Mouse (Mus musculus) left cerebral cortex, postnatal 10 days (tissue): ENCODE measurements at regions not wholly inside any gene's neighbourhood (a gene's known extent, or its start where the extent isn't known, plus 50 kb on each side); places are given as distances from the start of the nearest gene placed in this dataset.

Source experiments
- DNase-seq, 2 experiments: peaks; one replicate each; pipeline ENCODE4 v3.0.0; 2021 to 2022; ENCODE audit warnings: low spot score in 2 of 2, mixed read lengths in 1 of 2; ENCODE audit errors: extremely low spot score in 1 of 2
- intact Hi-C: fragments of 180-260 bp; cut with DNase I; formaldehyde crosslinking; loops from one replicate; pipeline ENCODE4 v1.15.1; 2025

DNA sequence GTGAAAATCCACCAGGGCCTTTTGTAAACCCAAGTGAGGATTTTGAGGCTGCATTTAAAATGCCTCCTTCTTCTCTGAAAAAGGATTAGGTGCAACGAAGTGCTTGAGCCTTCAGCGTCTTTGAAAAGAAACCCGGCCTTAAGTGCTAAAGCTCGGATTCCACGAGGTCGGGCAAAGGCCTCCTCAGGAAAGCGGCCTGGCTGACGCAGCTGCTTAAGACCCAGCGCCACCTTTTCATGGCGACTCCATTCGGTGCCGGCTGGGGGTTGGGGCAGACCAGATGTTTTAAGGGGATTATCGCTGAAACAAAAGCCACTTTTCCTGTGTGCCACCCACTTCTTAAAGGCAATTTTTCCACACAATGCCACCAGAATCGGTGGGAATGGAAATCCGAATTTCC is 61.6 kb upstream of the 4932438H23Rik start:
- no peak for DNase-seq
- intact Hi-C loops: no loop called here

DNA sequence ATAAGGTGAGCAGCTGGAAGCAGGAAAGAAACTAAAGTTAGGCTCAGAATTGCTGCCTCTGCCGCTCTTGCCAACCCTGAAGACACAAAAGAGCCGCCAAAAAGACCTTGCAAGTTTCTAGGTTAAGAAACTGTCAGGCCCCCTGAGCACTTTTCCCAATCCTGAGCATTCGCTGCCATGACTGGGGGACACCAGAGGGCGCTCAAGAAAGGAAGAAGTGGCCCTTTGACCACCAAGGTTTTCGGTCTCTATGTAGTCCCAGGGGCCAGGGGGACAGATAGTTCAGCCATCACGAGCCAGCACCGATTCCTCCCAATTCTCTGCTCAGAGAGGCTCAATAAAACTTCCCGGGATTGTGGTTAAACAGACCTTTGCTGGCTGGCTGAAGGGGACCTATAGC is 64.6 kb upstream of the Olig2 start:
- peak; percentile 13 to 38 for DNase-seq
- intact Hi-C loops: loop anchor here (5.0 to 10.0 kb wide), 2 partner anchors 154 to 192 kb away; no protein-coding TSS in a partner anchor

DNA sequence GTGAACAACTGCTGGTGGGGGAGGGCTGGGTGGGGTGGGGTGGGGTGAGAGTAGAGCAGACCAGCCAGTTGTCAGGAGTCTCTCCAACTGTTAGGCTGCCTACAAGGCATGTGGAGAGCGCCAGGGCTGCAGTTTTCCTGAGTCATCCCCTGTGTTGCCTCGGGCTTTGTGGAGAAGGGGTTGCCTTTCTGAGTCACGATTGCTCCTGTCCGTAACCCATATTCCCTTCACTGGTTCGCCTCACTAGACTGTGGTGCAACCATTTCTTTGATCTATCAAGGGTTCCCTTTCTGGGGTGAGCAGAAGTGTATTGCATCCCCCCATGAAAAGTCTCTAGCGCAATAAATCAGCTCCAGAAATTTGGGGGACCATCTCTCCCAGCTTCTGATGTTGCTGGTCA is 63.6 kb upstream of the Olig2 start:
- intact Hi-C loops: loop anchor here (5.0 to 10.0 kb wide), 2 partner anchors 153 to 191 kb away; no protein-coding TSS in a partner anchor
- DNase-seq: no peak

DNA sequence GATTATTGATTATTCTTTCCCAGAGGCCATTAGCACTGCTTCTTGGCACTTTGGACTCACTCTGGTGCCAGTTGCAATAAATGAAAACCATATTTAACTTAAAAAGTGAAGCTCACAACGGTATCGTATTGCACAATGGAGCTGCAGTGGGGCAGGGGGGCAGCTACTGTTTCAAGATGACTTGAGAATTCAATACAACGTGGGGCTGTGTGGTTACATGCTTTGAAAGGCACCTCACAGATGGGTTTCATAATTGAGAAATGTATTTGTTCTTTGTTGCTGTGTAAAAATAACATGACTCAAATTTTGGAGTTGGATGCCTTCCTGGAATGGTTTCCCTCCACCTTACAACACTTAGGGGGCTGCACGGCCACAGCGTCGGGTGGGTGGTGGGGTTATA is 62.9 kb upstream of the Olig2 start:
- no peak for DNase-seq
- intact Hi-C loops: loop anchor here (5.0 to 10.0 kb wide), 2 partner anchors 152 to 190 kb away; no protein-coding TSS in a partner anchor

DNA sequence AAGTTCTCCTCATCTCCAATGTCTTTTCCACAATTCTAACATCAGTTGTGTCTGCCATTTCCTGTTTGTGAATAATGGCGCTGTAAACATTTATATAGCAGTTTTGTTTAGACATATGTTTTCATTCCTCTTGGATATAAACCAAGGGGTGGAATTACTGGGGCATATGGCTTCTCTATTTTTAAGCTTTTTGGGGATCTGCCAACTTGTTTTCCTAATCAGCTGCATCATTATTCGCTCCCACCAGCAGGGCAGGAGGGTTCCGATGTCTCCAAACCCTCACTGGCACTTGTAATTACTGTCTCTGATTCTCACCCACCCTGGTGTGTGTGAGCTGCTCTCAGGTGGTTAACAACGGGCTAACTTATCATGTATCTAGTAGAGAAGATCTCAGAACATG is 59.4 kb upstream of the Olig2 start:
- no peak for DNase-seq
- intact Hi-C loops: loop anchor here (10.0 kb wide), 1 partner anchor 149 kb away; no protein-coding TSS in a partner anchor

DNA sequence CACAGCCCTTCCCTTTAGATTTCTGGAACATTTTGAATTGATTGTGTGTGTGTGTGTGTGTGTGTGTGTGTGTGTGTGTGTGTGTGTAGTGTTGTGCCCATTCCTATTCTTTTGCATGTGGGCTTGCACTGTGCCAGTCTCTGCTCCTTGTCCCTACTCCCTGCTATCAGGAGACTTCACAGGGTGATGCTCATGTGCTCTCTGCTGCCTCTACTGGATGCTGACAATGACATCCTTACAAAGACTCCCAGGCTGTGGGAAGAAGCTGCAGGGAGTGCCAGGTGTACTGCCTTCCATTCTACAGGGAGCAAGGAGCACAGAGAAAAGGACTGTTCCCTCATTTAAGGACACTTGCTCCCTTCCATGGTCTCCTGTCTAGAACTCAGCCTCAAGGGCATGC is 58.4 kb upstream of the Olig2 start:
- peak; percentile 29 to 49 for DNase-seq
- intact Hi-C loops: loop anchor here (10.0 kb wide), 1 partner anchor 148 kb away; no protein-coding TSS in a partner anchor

DNA sequence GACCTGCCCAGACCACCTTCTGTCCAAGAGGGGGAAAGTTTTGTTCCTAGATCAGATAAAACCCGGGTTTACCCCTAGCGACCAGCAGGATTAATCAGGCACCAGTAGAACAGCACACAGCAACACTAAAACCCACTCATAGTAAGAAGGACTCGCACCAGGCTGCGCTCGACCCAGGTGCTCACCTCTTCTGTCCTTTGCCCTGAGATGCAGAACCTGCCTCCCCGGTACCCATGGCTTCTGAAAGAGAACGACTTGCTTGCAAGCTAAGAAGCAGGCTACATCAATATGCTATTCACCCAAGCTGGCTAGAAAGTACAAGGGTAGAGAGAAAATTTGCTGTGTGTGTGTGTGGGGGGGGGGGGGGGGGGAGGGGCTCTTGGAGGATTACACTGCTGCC is 56.9 kb upstream of the Olig2 start:
- no peak for DNase-seq
- intact Hi-C loops: loop anchor here (10.0 kb wide), 1 partner anchor 146 kb away; no protein-coding TSS in a partner anchor

DNA sequence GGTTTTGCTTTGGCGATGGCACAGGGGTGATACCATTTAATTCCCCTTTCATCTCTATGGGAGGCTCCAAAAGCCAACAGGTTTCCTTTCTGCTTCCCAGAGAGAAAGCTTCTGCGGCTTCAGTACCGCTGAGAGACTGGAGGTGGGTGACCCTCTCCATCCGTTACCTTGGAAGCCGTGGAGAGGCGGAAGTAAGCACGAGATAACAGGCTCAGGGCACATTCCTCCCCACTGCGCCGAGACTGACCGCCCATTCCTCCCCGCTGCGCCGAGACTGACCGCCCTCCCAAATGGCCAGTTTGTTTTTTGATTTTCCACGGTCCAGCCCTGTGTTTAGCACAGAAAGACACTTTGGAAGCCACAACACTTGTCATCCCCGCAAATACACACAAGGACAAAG is 55.4 kb upstream of the Olig2 start:
- intact Hi-C loops: loop anchor here (5.0 to 10.0 kb wide), 2 partner anchors 47 to 145 kb away; no protein-coding TSS in a partner anchor
- no peak for DNase-seq

DNA sequence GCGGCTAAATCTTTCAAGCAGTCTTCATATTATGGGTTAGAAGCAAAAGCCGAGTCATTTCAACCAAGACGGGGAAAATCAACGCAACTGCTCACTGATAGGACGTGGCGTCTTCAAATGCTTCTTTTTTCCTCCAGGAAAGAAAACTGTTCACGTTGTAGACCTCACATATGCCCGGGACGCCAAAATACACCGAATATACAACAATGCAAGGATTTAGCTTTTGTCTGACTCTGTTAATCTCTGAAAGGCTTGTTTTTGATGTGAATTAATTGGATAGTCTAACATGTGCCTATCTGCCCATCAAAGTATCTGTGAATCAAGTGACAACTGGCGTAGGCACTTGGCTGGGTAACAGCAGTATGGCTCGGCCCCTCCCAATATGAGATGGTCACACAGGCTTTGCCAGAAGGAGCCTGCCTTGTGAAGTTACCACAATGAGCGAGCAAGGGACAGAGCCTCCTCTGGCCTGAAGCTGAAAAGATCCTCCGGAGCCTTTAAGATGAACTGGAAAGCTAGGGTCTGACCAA is 53.3 kb upstream of the Olig2 start:
- intact Hi-C loops: loop anchor here (5.0 kb wide), 1 partner anchor 45 kb away; no protein-coding TSS in a partner anchor
- DNase-seq: no peak

DNA sequence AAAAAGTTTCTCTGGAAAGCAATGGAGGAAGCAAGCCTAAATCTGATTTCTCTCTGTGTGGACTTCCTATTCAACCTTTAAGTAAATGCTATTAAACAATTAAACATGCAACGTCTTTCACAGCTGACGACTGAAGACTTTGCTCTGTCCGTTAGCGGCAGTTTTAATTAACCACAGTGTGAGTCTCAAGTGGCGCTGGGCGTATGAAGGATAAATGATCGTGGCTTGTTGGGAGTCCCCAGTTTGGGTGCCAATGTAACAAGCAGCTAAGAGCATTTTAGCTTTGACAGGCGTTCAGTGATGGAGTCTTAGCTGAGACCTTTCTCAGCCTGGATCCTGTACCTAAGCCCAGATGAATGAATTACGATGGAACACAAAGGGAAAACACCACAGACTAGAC is 52.7 kb upstream of the Olig2 start:
- intact Hi-C loops: loop anchor here (5.0 kb wide), 1 partner anchor 45 kb away; no protein-coding TSS in a partner anchor
- no peak for DNase-seq

DNA sequence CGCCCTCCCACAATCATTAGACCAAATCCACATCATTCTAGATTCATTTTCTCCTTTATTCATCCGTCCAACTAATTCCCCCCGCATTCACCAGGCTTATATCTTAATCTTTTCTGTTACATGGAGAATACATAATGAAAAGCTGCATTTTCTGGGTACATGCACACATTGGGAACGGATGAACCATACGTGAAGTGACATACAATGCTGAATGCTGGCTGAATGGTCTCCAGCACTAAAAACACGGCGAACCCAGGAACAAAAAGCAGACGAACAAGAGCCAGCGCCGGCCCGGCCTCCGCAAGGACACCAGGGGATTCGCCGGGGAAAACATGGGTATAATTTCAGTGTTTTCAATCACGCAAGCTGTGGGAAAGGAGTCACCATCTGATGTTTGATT is 52.0 kb upstream of the Olig2 start:
- intact Hi-C loops: loop anchor here (5.0 kb wide), 1 partner anchor 44 kb away; no protein-coding TSS in a partner anchor
- DNase-seq: no peak

DNA sequence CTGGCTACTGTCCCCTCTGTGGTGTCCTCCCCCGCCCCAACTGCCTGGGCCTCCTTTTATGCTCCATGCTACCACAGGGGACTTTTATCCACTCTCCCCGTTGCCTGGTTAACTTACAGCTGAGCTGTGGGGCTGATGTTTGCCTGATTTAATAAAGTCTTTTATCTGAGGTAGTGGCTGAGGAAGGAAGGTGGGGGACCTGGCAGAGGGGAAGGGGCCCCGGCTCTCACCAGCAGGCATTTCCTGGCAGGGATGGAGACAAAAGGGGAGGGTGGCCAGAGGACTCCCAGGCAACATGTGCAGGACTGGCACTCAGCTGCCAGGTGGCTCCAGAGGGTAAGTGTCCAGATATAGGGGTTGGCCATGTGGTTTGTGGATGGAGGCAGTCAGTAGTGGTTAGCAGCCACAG is 51.4 kb upstream of the Olig2 start:
- no peak for DNase-seq
- intact Hi-C loops: loop anchor here (5.0 kb wide), 1 partner anchor 43 kb away; no protein-coding TSS in a partner anchor

DNA sequence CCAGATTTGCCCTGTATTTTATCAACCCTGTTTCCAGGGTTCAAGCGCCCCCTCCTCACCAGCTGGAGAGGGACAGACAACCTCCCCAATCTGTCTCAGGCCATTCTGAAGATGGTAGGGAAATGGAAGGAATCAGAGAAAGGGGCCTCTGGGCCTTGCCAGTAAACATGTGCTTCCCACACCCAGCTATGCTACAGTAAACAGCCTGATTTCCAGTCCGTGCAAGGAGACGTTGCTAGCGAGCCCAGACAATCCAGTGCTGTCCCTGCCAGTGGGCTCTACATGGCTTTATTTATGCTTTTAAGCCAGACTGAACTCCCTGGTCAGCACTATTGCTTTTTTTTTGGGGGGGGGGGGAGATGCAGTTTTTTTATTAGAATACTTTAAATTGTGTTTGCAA is 50.9 kb upstream of the Olig2 start:
- intact Hi-C loops: loop anchor here (5.0 kb wide), 1 partner anchor 43 kb away; no protein-coding TSS in a partner anchor

More for the DNA sequence above, 50.9 kb upstream of the Olig2 start:
- no peak for DNase-seq
